Mouse (Mus musculus): ENCODE results near the gene Fbxw8. TPM values are rescaled to one million over a fixed set of nuclear protein-coding genes. Genes with fewer than 3 reads are reported as not detected.

The Fbxw8 gene
- 20.5 and 21.4 TPM in 2 replicates for polyA plus RNA-seq (2014; fragmentation: Nextera tagmentation; extraction: Ambion mirVana)

- WGBS: under 1% methylated on average over 59 of the region's 67 CpGs
- H3K27ac ChIP-seq (ENCODE audit: low read depth, low read length): peak within 1 kb of the TSS; percentile 60; the same call in 1 of the 2 replicates
- DNase-seq (ENCODE audit: low spot score): peak; percentile 95
These were observed at the start of gene Fbxw8 for GRCm38 (mm10) chr5:118154839-118155564. Gene Fbxw8 (minus strand): TSS chr5:118155464.

GRCm38 (mm10) chr5:118204675-118205440 is 49.6 kb upstream of the Fbxw8 start:
- Histone ChIP-seq H3K9me3 (ENCODE audit: control insufficient read depth, low read length) (no peaks in the 10 kb centered on the region), H3K9ac (ENCODE audit: low read depth, low read length) (no peak overlapping the region), H3K36me3 (ENCODE audit: control insufficient read depth, insufficient read depth, low read length) (no peaks in the 10 kb centered on the region), H3K4me3 (ENCODE audit: low read depth, low read length) (no peak overlapping the region), H3K4me1 (replicated peaks; ENCODE audit: control insufficient read depth, insufficient read depth, low read length) (no peaks in the 10 kb centered on the region; the same call in 1 of the 2 replicates), H3K27ac (ENCODE audit: low read depth, low read length) (peak overlapping the region; percentile 49; the same call in 1 of the 2 replicates), H3K4me2 (replicated peaks; ENCODE audit: low read depth, low read length) (no peak overlapping the region), H3K27me3 (ENCODE audit: control insufficient read depth, insufficient read depth, low read length) (no peaks in the 10 kb centered on the region)
- WGBS: 69% methylated on average over 16 of the region's 16 CpGs
- DNase-seq (ENCODE audit: low spot score): no peak
- no peak for ATAC-seq (ENCODE audit: low FRiP score)

More at GRCm38 (mm10) chr5:118154839-118155564, at the start of gene Fbxw8:
- H3K36me3 ChIP-seq (ENCODE audit: control insufficient read depth, insufficient read depth, low read length): no peaks in the 10 kb centered on the region
- no peaks in the 10 kb centered on the region for H3K9me3 ChIP-seq (ENCODE audit: control insufficient read depth, low read length)
- peak within 1 kb of the TSS; percentile 93 for H3K9ac ChIP-seq (ENCODE audit: low read depth, low read length)
- peak within 1 kb of the TSS; percentile 94 for H3K4me3 ChIP-seq (ENCODE audit: low read depth, low read length)
- H3K4me2 ChIP-seq (replicated peaks; ENCODE audit: low read depth, low read length): peak within 1 kb of the TSS; percentile 86
- H3K4me1 ChIP-seq (replicated peaks; ENCODE audit: control insufficient read depth, insufficient read depth, low read length): no peaks in the 10 kb centered on the region
- 0 out of 2 replicates have a peak, but pooled peaks cover 2% of the 10 kb centered on the region for H3K27me3 ChIP-seq (ENCODE audit: control insufficient read depth, insufficient read depth, low read length)
- peak; percentile 89 for ATAC-seq (ENCODE audit: low FRiP score)

- no peak for DNase-seq (ENCODE audit: low spot score)
- Histone ChIP-seq H3K9me3 (ENCODE audit: control insufficient read depth, low read length) (no peaks in the 10 kb centered on the region), H3K4me3 (ENCODE audit: low read depth, low read length) (no peak overlapping the region), H3K4me1 (replicated peaks; ENCODE audit: control insufficient read depth, insufficient read depth, low read length) (no peaks in the 10 kb centered on the region; the same call in 1 of the 2 replicates), H3K4me2 (replicated peaks; ENCODE audit: low read depth, low read length) (no peak overlapping the region), H3K27me3 (ENCODE audit: control insufficient read depth, insufficient read depth, low read length) (no peaks in the 10 kb centered on the region), H3K36me3 (ENCODE audit: control insufficient read depth, insufficient read depth, low read length) (no peaks in the 10 kb centered on the region), H3K9ac (ENCODE audit: low read depth, low read length) (no peak overlapping the region), H3K27ac (ENCODE audit: low read depth, low read length) (no peak overlapping the region)
- ATAC-seq (ENCODE audit: low FRiP score): no peak
- WGBS: 68% methylated on average over 5 of the region's 5 CpGs
These were observed 44.4 kb upstream of the Fbxw8 start for GRCm38 (mm10) chr5:118199670-118200069.

GRCm38 (mm10) chr5:118197421-118197820 is 42.2 kb upstream of the Fbxw8 start:
- Histone ChIP-seq H3K4me1 (replicated peaks; ENCODE audit: control insufficient read depth, insufficient read depth, low read length) (no peaks in the 10 kb centered on the region; the same call in 1 of the 2 replicates), H3K27ac (ENCODE audit: low read depth, low read length) (no peak overlapping the region), H3K4me2 (replicated peaks; ENCODE audit: low read depth, low read length) (no peak overlapping the region), H3K36me3 (ENCODE audit: control insufficient read depth, insufficient read depth, low read length) (no peaks in the 10 kb centered on the region), H3K27me3 (ENCODE audit: control insufficient read depth, insufficient read depth, low read length) (no peaks in the 10 kb centered on the region), H3K9ac (ENCODE audit: low read depth, low read length) (no peak overlapping the region), H3K4me3 (ENCODE audit: low read depth, low read length) (no peak overlapping the region), H3K9me3 (ENCODE audit: control insufficient read depth, low read length) (no peaks in the 10 kb centered on the region)
- 79% methylated on average over 13 of the region's 13 CpGs for WGBS
- no peak for ATAC-seq (ENCODE audit: low FRiP score)
- no peak for DNase-seq (ENCODE audit: low spot score)

GRCm38 (mm10) chr5:118192221-118192620 is 37.0 kb upstream of the Fbxw8 start:
- Histone ChIP-seq H3K9ac (ENCODE audit: low read depth, low read length) (no peak overlapping the region), H3K4me3 (ENCODE audit: low read depth, low read length) (no peak overlapping the region), H3K4me2 (replicated peaks; ENCODE audit: low read depth, low read length) (no peak overlapping the region), H3K9me3 (ENCODE audit: control insufficient read depth, low read length) (no peaks in the 10 kb centered on the region), H3K27ac (ENCODE audit: low read depth, low read length) (no peak overlapping the region), H3K36me3 (ENCODE audit: control insufficient read depth, insufficient read depth, low read length) (no peaks in the 10 kb centered on the region), H3K27me3 (ENCODE audit: control insufficient read depth, insufficient read depth, low read length) (no peaks in the 10 kb centered on the region), H3K4me1 (replicated peaks; ENCODE audit: control insufficient read depth, insufficient read depth, low read length) (peaks cover 7% of the 10 kb centered on the region)
- DNase-seq (ENCODE audit: low spot score) (no peak), ATAC-seq (ENCODE audit: low FRiP score) (no peak)
- 30% methylated on average over 17 of the region's 18 CpGs for WGBS

- 79% methylated on average over 9 of the region's 9 CpGs for WGBS
- DNase-seq (ENCODE audit: low spot score): no peak
These were observed 35.2 kb upstream of the Fbxw8 start for GRCm38 (mm10) chr5:118190491-118190890.

GRCm38 (mm10) chr5:118188356-118188755 is 33.1 kb upstream of the Fbxw8 start:
- DNase-seq (ENCODE audit: low spot score) (no peak), ATAC-seq (ENCODE audit: low FRiP score) (no peak)
- no peak overlapping the region for H3K9ac ChIP-seq (ENCODE audit: low read depth, low read length)
- no peaks in the 10 kb centered on the region for H3K9me3 ChIP-seq (ENCODE audit: control insufficient read depth, low read length)
- no peak overlapping the region for H3K4me2 ChIP-seq (replicated peaks; ENCODE audit: low read depth, low read length)
- peaks cover 7% of the 10 kb centered on the region for H3K4me1 ChIP-seq (replicated peaks; ENCODE audit: control insufficient read depth, insufficient read depth, low read length)
- no peaks in the 10 kb centered on the region for H3K27me3 ChIP-seq (ENCODE audit: control insufficient read depth, insufficient read depth, low read length)
- H3K27ac ChIP-seq (ENCODE audit: low read depth, low read length): no peak overlapping the region
- WGBS: 64% methylated on average over 6 of the region's 6 CpGs
- H3K36me3 ChIP-seq (ENCODE audit: control insufficient read depth, insufficient read depth, low read length): no peaks in the 10 kb centered on the region
- no peak overlapping the region for H3K4me3 ChIP-seq (ENCODE audit: low read depth, low read length)

More at GRCm38 (mm10) chr5:118190491-118190890, 35.2 kb upstream of the Fbxw8 start:
- H3K4me3 ChIP-seq (ENCODE audit: low read depth, low read length): no peak overlapping the region
- H3K9me3 ChIP-seq (ENCODE audit: control insufficient read depth, low read length): no peaks in the 10 kb centered on the region
- peaks cover 7% of the 10 kb centered on the region for H3K4me1 ChIP-seq (replicated peaks; ENCODE audit: control insufficient read depth, insufficient read depth, low read length)
- H3K4me2 ChIP-seq (replicated peaks; ENCODE audit: low read depth, low read length): no peak overlapping the region
- H3K36me3 ChIP-seq (ENCODE audit: control insufficient read depth, insufficient read depth, low read length): no peaks in the 10 kb centered on the region
- no peak overlapping the region for H3K27ac ChIP-seq (ENCODE audit: low read depth, low read length)
- H3K27me3 ChIP-seq (ENCODE audit: control insufficient read depth, insufficient read depth, low read length): no peaks in the 10 kb centered on the region
- no peak for ATAC-seq (ENCODE audit: low FRiP score)
- H3K9ac ChIP-seq (ENCODE audit: low read depth, low read length): no peak overlapping the region

- no peak for ATAC-seq (ENCODE audit: low FRiP score)
These were observed 31.8 kb upstream of the Fbxw8 start for GRCm38 (mm10) chr5:118186903-118187633.

More at GRCm38 (mm10) chr5:118186903-118187633, 31.8 kb upstream of the Fbxw8 start:
- Histone ChIP-seq H3K27me3 (ENCODE audit: control insufficient read depth, insufficient read depth, low read length) (no peaks in the 10 kb centered on the region), H3K36me3 (ENCODE audit: control insufficient read depth, insufficient read depth, low read length) (no peaks in the 10 kb centered on the region), H3K9ac (ENCODE audit: low read depth, low read length) (no peak overlapping the region), H3K9me3 (ENCODE audit: control insufficient read depth, low read length) (no peaks in the 10 kb centered on the region), H3K27ac (ENCODE audit: low read depth, low read length) (no peak overlapping the region), H3K4me1 (replicated peaks; ENCODE audit: control insufficient read depth, insufficient read depth, low read length) (peaks cover 4% of the 10 kb centered on the region; the same call in 1 of the 2 replicates), H3K4me3 (ENCODE audit: low read depth, low read length) (no peak overlapping the region), H3K4me2 (replicated peaks; ENCODE audit: low read depth, low read length) (no peak overlapping the region)
- no peak for DNase-seq (ENCODE audit: low spot score)
- WGBS: 69% methylated on average over 9 of the region's 9 CpGs
